In genomic region chr11:71985783-71986182, GRCm38 (mm10) we compare ENCODE assay signal across 25 mouse cellular contexts. TPM values are rescaled to one million over a fixed set of nuclear protein-coding genes. Genes with fewer than 3 reads are reported as not detected.
DNase-seq lines count a peak whose midpoint lies in the region; ATAC-seq lines count a peak whose summit lies in the region.
"Had no signal": no experiment of that assay in that cellular context is flagged by ENCODE, and none has a peak within 500 bp of the region (broad histone marks: within the 10 kb centered on the region; RNA-seq: fewer than 3 reads in every experiment).

No protein-coding gene starts in this region.

- H3K27me3 ChIP-seq in forebrain, embryonic 10.5 days (ENCODE audit: poor library complexity, severe bottlenecking): no peaks in the 10 kb centered on the region
- H3K27me3 ChIP-seq in forebrain, embryonic 14.5 days (replicated peaks; ENCODE audit: control insufficient read depth, insufficient read depth, low read length): no peaks in the 10 kb centered on the region
- peaks cover 16% of the 10 kb centered on the region; the same call in 1 of the 2 replicates for H3K27me3 ChIP-seq in kidney, embryonic 16.5 days (ENCODE audit: insufficient read depth, low read length)
- H3K27me3 ChIP-seq: embryonic facial prominence, embryonic 12.5 days; heart, embryonic 12.5 days; limb, embryonic 12.5 days had no signal

- ATAC-seq in forebrain, embryonic 14.5 days: no peak
- ATAC-seq in kidney, embryonic 16.5 days (ENCODE audit: low FRiP score, low TSS enrichment): no peak
- ATAC-seq: intestine, postnatal 0 days had no signal

- H3K4me3 ChIP-seq in forebrain, embryonic 10.5 days: no peak overlapping the region
- no peak overlapping the region for H3K4me3 ChIP-seq in forebrain, embryonic 14.5 days (ENCODE audit: low read depth, low read length)
- H3K4me3 ChIP-seq in kidney, embryonic 16.5 days (ENCODE audit: low read length): no peak overlapping the region
- H3K4me3 ChIP-seq: embryonic facial prominence, embryonic 12.5 days; erythroblast, embryonic 14.5 days; heart, embryonic 12.5 days; limb, embryonic 12.5 days had no signal

- H3K36me3 ChIP-seq in forebrain, embryonic 10.5 days (replicated peaks): no peaks in the 10 kb centered on the region
- H3K36me3 ChIP-seq in forebrain, embryonic 14.5 days (ENCODE audit: control insufficient read depth, insufficient read depth, low read length): no peaks in the 10 kb centered on the region
- no peaks in the 10 kb centered on the region for H3K36me3 ChIP-seq in kidney, embryonic 16.5 days (ENCODE audit: insufficient read depth, low read length)
- H3K36me3 ChIP-seq: embryonic facial prominence, embryonic 12.5 days; heart, embryonic 12.5 days; limb, embryonic 12.5 days had no signal

- H3K27ac ChIP-seq in forebrain, embryonic 10.5 days: peak overlapping the region; percentile 42; the same call in 1 of the 2 replicates
- no peak overlapping the region; the same call in 1 of the 2 replicates for H3K27ac ChIP-seq in forebrain, embryonic 14.5 days (ENCODE audit: low read depth, low read length)
- peak overlapping the region; percentile 23; the same call in 1 of the 2 replicates for H3K27ac ChIP-seq in kidney, embryonic 16.5 days (ENCODE audit: low read length)
- H3K27ac ChIP-seq: embryonic facial prominence, embryonic 12.5 days; kidney, postnatal 0 days; limb, embryonic 12.5 days had no signal

- no peak overlapping the region for H3K4me2 ChIP-seq in forebrain, embryonic 14.5 days (ENCODE audit: low read length)
- H3K4me2 ChIP-seq in kidney, embryonic 16.5 days (replicated peaks; ENCODE audit: low read depth, low read length): no peak overlapping the region
- H3K4me2 ChIP-seq: embryonic facial prominence, embryonic 12.5 days; heart, embryonic 12.5 days; limb, embryonic 12.5 days; liver, embryonic 11.5 days had no signal

- peaks cover 35% of the 10 kb centered on the region for H3K4me1 ChIP-seq in forebrain, embryonic 10.5 days
- H3K4me1 ChIP-seq in forebrain, embryonic 14.5 days (ENCODE audit: control insufficient read depth, insufficient read depth, low read length): peaks cover 26% of the 10 kb centered on the region
- peaks cover 36% of the 10 kb centered on the region for H3K4me1 ChIP-seq in kidney, embryonic 16.5 days (ENCODE audit: insufficient read depth, low read length)
- H3K4me1 ChIP-seq: heart, embryonic 12.5 days had no signal

- H3K9me3 ChIP-seq in forebrain, embryonic 10.5 days: no peaks in the 10 kb centered on the region
- H3K9me3 ChIP-seq in forebrain, embryonic 14.5 days (replicated peaks; ENCODE audit: control insufficient read depth, low read length): no peaks in the 10 kb centered on the region
- no peaks in the 10 kb centered on the region for H3K9me3 ChIP-seq in kidney, embryonic 16.5 days (ENCODE audit: low read length)
- H3K9me3 ChIP-seq: embryonic facial prominence, embryonic 12.5 days; heart, embryonic 12.5 days; limb, embryonic 12.5 days had no signal

- no peak overlapping the region for H3K9ac ChIP-seq in forebrain, embryonic 14.5 days (ENCODE audit: low read length)
- no peak overlapping the region for H3K9ac ChIP-seq in kidney, embryonic 16.5 days (replicated peaks; ENCODE audit: low read length)
- H3K9ac ChIP-seq: embryonic facial prominence, embryonic 12.5 days; heart, embryonic 12.5 days; limb, embryonic 12.5 days had no signal

- no peak for DNase-seq in forebrain, embryonic 10.5 days (ENCODE audit: extremely low spot score, low spot score)
- no peak for DNase-seq in forebrain, embryonic 14.5 days (ENCODE audit: low spot score)
- DNase-seq in kidney, adult 9 months: no peak
- DNase-seq in retina, postnatal 1 day: peak; percentile 23
- no peak for DNase-seq in retina, embryonic 14.5 days (ENCODE audit: low spot score)
- DNase-seq in cerebellum, adult 9-11 months: no peak
- no peak for DNase-seq in left cerebral cortex, adult 18-20 months (ENCODE audit: low spot score in 2 of 2)
- DNase-seq: gastrocnemius, postnatal 25 days; heart, adult 18-20 months; heart, postnatal 10 days; layer of hippocampus, postnatal 36 days; lung, adult 18-20 months; right cerebral cortex, adult 18-20 months; right cerebral cortex, postnatal 4 days; thymus, postnatal 14 days had no signal

- WGBS in forebrain, embryonic 10.5 days: 91% methylated on average over 2 of the region's 2 CpGs
- WGBS in forebrain, embryonic 14.5 days: 83% methylated on average over 2 of the region's 2 CpGs
- WGBS in kidney, embryonic 16.5 days: 63% methylated on average over 2 of the region's 2 CpGs

RNA-seq across cellular contexts. Expression of gene Aipl1, which starts 51.5 kb away (rescaled TPM):
- polyA plus RNA-seq in forebrain, embryonic 10.5 days (2016; fragmentation: Nextera tagmentation; extraction: Ambion mirVana): 0.64 and 0.66 TPM in 2 replicates
- 0.09 TPM in 2 replicates for polyA plus RNA-seq in forebrain, embryonic 14.5 days (2014; fragmentation: Nextera tagmentation; extraction: Ambion mirVana)
- polyA plus RNA-seq in kidney, embryonic 16.5 days (2015; fragmentation: Nextera tagmentation; extraction: Ambion mirVana): 0.30 and 0.39 TPM in 2 replicates
- total RNA-seq in left cerebral cortex, adult 18-20 months (2021): not detected
- total RNA-seq: gastrocnemius, postnatal 25 days; heart, adult 18-20 months; layer of hippocampus, postnatal 36 days; left cerebral cortex, postnatal 14 days had no signal
- polyA plus RNA-seq: stomach, embryonic 14.5 days had no signal

RNA-seq across cellular contexts. Expression of gene Pimreg, which starts 56.0 kb away (rescaled TPM):
- 265 and 279 TPM in 2 replicates for polyA plus RNA-seq in forebrain, embryonic 10.5 days (2016; fragmentation: Nextera tagmentation; extraction: Ambion mirVana)
- polyA plus RNA-seq in forebrain, embryonic 14.5 days (2014; fragmentation: Nextera tagmentation; extraction: Ambion mirVana): 97.8 and 123 TPM in 2 replicates
- polyA plus RNA-seq in kidney, embryonic 16.5 days (2015; fragmentation: Nextera tagmentation; extraction: Ambion mirVana): 131 and 137 TPM in 2 replicates
- not detected for total RNA-seq in left cerebral cortex, adult 18-20 months (2021)
